Mouse (Mus musculus): Measurements from ENCODE around the gene Olfr781. TPM values are rescaled to one million over a fixed set of nuclear protein-coding genes. Genes with fewer than 3 reads are reported as not detected.

The Olfr781 gene
- polyA plus RNA-seq (2015; fragmentation: Nextera tagmentation; extraction: Ambion mirVana), result not detected in 2 replicates

GRCm38 (mm10) chr10:129328554-129328953 is at the start of gene Olfr781:
TSS of gene Olfr781 (plus strand) at chr10:129328854.

GRCm38 (mm10) chr10:129317817-129318216 is 10.8 kb upstream of the Olfr781 start, which contains the start of gene Olfr780:
TSS of gene Olfr780 (plus strand) at chr10:129318117.

GRCm38 (mm10) chr10:129348550-129348949 is 19.9 kb downstream of the Olfr781 start, which contains the start of gene Olfr782:
TSS of gene Olfr782 (plus strand) at chr10:129348850.

Other genes with a start within 250 kb of the Olfr781 start
- gene Olfr767, start 245.9 kb upstream of the Olfr781 start, polyA plus RNA-seq (2015; fragmentation: Nextera tagmentation; extraction: Ambion mirVana), result not detected in 2 replicates
- not detected in 2 replicates for gene Olfr768, start 229.5 kb upstream of the Olfr781 start, polyA plus RNA-seq (2015; fragmentation: Nextera tagmentation; extraction: Ambion mirVana)
- not detected in 2 replicates for gene Olfr769, start 211.0 kb upstream of the Olfr781 start, polyA plus RNA-seq (2015; fragmentation: Nextera tagmentation; extraction: Ambion mirVana)
- gene Olfr770, start 189.9 kb upstream of the Olfr781 start, polyA plus RNA-seq (2015; fragmentation: Nextera tagmentation; extraction: Ambion mirVana), result not detected in 2 replicates
- gene Olfr771, start 164.1 kb upstream of the Olfr781 start, polyA plus RNA-seq (2015; fragmentation: Nextera tagmentation; extraction: Ambion mirVana), result not detected in 2 replicates
- gene Olfr772, start 150.9 kb upstream of the Olfr781 start, polyA plus RNA-seq (2015; fragmentation: Nextera tagmentation; extraction: Ambion mirVana), result not detected in 2 replicates
- not detected in 2 replicates for gene Olfr773, start 141.4 kb upstream of the Olfr781 start, polyA plus RNA-seq (2015; fragmentation: Nextera tagmentation; extraction: Ambion mirVana)
- gene Olfr774, start 92.7 kb upstream of the Olfr781 start, polyA plus RNA-seq (2015; fragmentation: Nextera tagmentation; extraction: Ambion mirVana), result not detected in 2 replicates
- not detected in 2 replicates for gene Olfr775, start 80.4 kb upstream of the Olfr781 start, polyA plus RNA-seq (2015; fragmentation: Nextera tagmentation; extraction: Ambion mirVana)
- gene Olfr776, start 69.7 kb upstream of the Olfr781 start, polyA plus RNA-seq (2015; fragmentation: Nextera tagmentation; extraction: Ambion mirVana), result not detected in 2 replicates
- gene Olfr777, start 57.4 kb upstream of the Olfr781 start, polyA plus RNA-seq (2015; fragmentation: Nextera tagmentation; extraction: Ambion mirVana), result not detected in 2 replicates
- not detected in 2 replicates for gene Olfr780, start 10.7 kb upstream of the Olfr781 start, polyA plus RNA-seq (2015; fragmentation: Nextera tagmentation; extraction: Ambion mirVana)
- gene Olfr782, start 20.0 kb downstream of the Olfr781 start, polyA plus RNA-seq (2015; fragmentation: Nextera tagmentation; extraction: Ambion mirVana), result not detected in 2 replicates
- 0.04 TPM in 1 of 2 replicates, not detected in the other for gene Olfr784, start 55.2 kb downstream of the Olfr781 start, polyA plus RNA-seq (2015; fragmentation: Nextera tagmentation; extraction: Ambion mirVana)
- gene Olfr785, start 76.6 kb downstream of the Olfr781 start, polyA plus RNA-seq (2015; fragmentation: Nextera tagmentation; extraction: Ambion mirVana), result not detected in 2 replicates
- gene Olfr786, start 98.5 kb downstream of the Olfr781 start, polyA plus RNA-seq (2015; fragmentation: Nextera tagmentation; extraction: Ambion mirVana), result not detected in 2 replicates
- not detected in 2 replicates for gene Olfr787, start 133.0 kb downstream of the Olfr781 start, polyA plus RNA-seq (2015; fragmentation: Nextera tagmentation; extraction: Ambion mirVana)
- not detected in 2 replicates for gene Olfr788, start 142.1 kb downstream of the Olfr781 start, polyA plus RNA-seq (2015; fragmentation: Nextera tagmentation; extraction: Ambion mirVana)
- gene Olfr789, start 155.9 kb downstream of the Olfr781 start, polyA plus RNA-seq (2015; fragmentation: Nextera tagmentation; extraction: Ambion mirVana), result not detected in 2 replicates
- gene Olfr790, start 169.6 kb downstream of the Olfr781 start, polyA plus RNA-seq (2015; fragmentation: Nextera tagmentation; extraction: Ambion mirVana), result not detected in 2 replicates
- not detected in 2 replicates for gene Olfr791, start 192.9 kb downstream of the Olfr781 start, polyA plus RNA-seq (2015; fragmentation: Nextera tagmentation; extraction: Ambion mirVana)
- gene Olfr792, start 210.3 kb downstream of the Olfr781 start, polyA plus RNA-seq (2015; fragmentation: Nextera tagmentation; extraction: Ambion mirVana), result not detected in 2 replicates
- not detected in 2 replicates for gene Olfr794, start 238.8 kb downstream of the Olfr781 start, polyA plus RNA-seq (2015; fragmentation: Nextera tagmentation; extraction: Ambion mirVana)

All from adrenal gland, postnatal 0 days (tissue).